Mouse (Mus musculus): Measurements from ENCODE around the gene Sgms1.
A peak's percentile ranks its signal among the peaks of the same experiment; 100 is the strongest.

The Sgms1 gene

GRCm38 (mm10) chr19:32238722-32239458 is 150.6 kb downstream of the Sgms1 start:
- DNase-seq = no peak

GRCm38 (mm10) chr19:32237685-32238084 is 151.8 kb downstream of the Sgms1 start:
- no peak for DNase-seq

- no peak for DNase-seq
Measured at GRCm38 (mm10) chr19:32237173-32237583, 152.3 kb downstream of the Sgms1 start.

DNA sequence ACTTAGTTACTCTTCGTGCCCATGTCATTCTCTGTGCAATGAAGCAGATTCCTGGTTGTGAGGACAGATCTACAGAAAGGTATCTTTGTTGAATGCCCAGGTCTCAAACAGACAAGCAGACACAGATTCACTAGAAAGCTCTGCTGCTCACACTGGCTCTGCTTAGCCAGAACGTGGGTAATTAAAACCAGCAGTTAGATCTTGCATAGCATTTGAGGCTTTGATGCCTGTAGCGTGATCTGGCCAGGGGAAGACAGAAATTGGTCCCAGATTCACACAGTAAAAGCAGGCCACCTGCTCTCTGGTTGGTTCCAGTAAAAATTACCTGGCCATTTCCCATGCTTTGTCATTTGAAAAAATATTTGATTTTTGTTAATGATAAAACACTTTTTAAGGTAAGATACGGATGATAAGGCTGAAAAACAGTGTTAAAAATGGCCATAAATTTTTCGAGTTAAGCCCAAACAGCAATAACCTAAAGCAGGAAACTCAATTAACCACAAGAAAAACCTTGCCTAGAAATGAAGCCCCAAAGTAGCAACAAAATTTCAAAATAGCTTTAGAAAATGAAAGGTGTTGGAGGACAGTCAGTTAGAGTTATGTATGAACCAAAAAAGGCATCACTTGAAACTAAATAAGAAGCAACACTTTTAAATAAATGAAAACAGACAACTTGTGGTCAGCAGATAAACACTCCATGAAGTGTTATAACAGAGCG is 154.6 kb downstream of the Sgms1 start:
- no peak for DNase-seq

- DNase-seq = no peak
Measured at GRCm38 (mm10) chr19:32231292-32231691, 158.2 kb downstream of the Sgms1 start.

DNA sequence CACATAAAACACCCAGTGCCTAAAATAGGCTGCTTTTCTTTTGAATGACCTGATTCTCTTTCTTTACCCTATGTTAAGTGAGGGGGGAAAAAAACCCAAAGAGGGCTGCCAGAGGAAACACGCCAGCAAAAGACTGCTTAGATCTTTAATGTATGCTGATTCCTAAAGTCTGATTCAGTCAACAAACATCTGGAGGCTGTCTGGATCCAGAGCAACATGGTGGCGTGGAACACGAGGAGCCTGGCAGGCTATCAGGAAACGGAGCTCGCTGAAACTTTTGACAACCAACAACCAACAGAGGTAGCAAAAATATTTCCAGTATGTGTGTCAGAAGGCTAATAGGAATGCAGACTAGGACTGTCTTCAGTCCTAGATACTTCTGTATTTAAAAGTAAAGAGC is 158.7 kb downstream of the Sgms1 start:
- DNase-seq = no peak

- no peak for DNase-seq
Measured at GRCm38 (mm10) chr19:32230301-32230700, 159.2 kb downstream of the Sgms1 start.

DNA sequence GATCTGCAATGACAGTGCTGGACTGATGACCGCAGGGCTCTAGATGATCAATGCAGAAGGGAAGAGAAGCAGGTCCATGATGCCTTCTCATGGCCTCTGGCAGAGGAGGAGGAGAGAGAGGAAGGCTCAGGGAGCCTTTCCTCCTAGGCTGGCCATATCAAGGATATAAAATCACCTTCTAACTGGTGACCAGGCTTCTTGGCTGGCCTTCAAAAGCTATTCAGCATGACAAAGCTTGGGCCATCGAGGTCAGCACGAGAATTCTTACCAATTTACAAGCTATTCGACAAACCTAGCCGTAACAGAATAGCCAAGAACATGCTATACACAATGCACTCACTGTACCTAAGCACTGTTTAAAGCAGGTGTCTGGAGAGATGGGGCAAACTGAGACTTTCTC is 159.7 kb downstream of the Sgms1 start:
- DNase-seq = no peak

- no peak for DNase-seq
Measured at GRCm38 (mm10) chr19:32227175-32227574, 162.3 kb downstream of the Sgms1 start.

DNA sequence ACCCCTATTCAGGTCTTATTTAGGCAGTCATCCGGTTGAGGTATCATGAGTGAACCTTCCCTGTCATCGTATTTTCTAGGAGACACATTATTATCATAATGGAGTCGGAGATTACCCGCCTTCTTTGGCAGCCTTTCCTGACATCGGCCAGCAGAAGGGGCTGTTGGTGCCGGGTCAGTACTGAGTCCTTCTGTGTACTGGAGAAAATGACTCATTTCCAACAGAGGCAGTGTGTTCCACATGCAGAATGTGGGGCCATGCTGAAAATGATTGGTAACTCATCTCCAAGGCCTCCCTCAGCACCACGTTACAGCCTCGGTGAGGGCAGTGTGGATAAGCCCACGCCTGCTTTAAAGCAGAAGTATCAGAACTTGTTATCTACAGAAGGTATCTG is 164.4 kb downstream of the Sgms1 start:
- no peak for DNase-seq

DNA sequence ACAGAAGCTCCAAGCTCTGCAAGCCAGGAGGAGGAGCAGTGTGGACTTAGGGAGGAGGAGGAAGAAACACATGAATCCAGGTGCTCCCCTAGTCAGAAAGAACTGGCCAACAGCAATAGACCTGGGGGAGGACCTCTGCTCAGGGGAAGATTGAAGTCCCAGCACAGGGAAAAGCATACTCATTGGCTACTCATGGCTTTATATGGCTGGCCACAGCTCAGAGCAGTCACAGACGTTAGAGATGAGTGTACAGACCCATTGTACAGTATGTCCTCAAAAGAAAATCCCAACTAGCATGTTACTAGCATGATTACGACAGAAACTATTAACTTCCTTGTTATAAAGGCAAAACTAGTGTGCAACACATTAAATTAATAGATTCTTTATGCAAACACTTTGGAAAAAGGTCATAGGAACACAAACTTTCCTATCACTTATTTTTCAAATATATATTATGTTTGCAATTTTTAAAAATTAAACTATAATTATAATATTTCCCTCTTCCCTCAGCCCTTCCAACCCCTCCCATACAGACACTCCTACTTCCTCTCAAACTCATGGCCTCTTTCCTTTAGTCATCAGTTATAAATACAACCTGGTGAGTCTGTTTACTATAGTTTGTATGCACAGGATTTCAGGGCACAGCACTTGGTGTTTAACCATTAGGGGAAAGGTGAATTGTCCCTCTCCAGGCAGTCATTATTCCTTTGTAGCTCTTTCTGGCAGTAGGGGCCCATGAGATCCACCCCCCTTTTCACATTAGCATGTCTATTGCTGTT is 165.0 kb downstream of the Sgms1 start:
- no peak for DNase-seq

GRCm38 (mm10) chr19:32223751-32224174 is 165.8 kb downstream of the Sgms1 start:
- DNase-seq = no peak

DNA sequence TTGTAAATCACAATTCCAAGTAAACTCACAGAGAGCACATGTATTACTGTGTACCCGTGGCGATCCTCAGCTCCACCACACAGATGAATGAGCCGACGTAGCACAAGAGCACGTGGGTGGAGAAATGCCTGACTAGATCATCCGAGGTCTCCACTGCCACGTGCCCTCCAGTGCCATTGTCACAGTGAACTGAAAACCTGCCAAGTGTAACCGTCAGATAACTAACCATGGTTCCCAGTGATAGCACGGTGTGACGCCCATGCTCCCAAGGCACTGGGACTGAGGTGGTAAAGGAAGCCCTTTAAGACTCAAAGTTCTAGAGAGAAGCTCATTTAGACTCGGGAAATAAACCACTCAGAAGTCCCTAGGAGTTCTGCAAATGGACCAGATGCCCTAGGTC is 167.4 kb downstream of the Sgms1 start:
- no peak for DNase-seq

DNA sequence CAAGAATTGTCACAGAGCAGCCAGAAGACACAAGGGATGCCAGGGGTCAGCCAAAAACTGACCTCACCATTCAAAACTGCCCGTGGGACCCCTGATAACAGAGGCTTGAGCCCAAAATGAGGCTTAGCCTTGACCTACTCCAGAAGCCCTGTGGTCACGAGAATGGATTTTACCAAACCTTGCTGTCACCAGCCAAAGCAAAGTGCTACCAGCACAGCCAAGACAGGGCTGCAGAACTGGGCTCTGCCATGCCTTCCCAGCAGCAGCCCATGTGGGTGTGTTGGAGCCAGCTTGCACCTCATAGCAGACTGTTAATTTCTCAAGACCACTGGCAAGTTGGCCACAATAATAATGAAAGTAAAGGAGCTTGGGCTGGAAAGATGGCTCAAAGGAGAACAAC is 168.5 kb downstream of the Sgms1 start:
- no peak for DNase-seq

DNA sequence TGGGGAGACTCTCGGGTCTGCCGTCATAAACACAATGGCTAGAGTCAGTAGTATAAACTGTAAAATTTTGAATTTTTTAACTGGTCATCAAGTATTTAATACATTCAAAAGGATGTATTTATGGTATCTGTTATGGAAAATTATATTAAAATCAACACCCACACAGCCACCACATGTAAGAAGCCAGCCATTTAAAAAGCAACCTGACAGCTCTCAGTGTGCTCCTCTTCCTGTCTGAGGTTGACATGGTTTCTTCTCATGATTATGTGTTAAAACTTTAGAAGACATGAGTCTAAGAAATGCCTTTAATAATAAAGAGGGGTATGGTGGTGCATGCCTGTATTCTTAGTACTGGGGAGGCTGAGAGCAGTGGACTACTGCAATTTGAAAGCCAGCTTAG is 172.8 kb downstream of the Sgms1 start:
- DNase-seq = no peak

DNA sequence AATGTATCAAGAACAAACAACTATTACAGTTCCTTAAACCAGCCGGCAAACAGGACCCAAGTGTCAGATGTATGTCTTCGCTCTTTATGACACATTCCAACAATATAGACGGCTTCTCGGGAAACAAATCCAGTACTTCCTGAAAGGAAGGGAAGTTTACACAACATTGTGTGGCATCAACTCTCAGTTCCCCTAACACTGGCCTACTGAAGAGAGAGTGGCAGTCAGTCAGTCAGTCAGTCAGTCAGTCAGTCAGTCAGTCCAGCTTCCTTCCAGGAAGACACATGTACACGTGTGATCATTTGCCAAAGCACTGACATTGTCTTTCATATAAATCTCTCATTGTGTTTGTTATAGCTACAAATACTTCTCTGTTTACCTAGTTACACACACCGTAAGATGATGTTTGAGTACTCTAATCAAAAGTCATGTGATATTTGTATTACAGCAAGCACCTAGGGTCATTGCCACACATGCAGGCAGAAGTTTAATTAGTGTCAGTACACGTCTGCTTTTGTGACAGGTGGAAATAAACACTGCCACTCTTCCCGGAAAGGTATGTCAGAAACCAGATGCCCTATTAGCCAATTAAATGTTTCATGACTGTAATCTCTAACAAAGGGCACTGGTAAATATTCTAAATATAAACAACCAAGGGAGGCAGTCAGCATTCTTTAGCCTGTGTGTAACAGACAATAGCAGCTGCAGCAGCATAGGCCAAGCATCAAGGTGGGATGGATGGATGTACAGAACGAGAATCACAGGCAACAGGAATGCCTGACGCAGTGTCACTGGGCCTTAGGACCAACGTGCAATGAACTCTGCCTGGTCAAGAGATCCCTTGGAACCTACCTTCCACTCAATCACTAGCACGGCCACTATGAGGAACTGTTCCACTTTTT is 174.4 kb downstream of the Sgms1 start:
- no peak for DNase-seq

- no peak for DNase-seq
Measured at GRCm38 (mm10) chr19:32213577-32213976, 175.9 kb downstream of the Sgms1 start.

DNA sequence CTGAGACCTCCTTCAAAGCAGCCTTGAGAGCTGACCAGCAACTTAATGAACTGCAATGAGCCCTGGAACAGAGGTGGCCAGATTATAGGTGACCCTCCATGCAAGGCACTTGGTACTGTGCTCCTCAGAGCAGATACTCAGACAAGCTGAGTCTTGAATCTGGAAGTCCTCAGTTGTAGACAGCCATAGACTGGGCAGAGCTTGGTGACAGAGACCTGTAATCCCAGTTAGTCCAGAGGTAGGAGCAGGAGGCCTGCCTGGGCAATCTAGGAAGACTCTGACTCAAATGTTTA is 178.3 kb downstream of the Sgms1 start:
- DNase-seq = no peak

GRCm38 (mm10) chr19:32210450-32211292 is 178.8 kb downstream of the Sgms1 start:
- DNase-seq = peak; percentile 75

DNA sequence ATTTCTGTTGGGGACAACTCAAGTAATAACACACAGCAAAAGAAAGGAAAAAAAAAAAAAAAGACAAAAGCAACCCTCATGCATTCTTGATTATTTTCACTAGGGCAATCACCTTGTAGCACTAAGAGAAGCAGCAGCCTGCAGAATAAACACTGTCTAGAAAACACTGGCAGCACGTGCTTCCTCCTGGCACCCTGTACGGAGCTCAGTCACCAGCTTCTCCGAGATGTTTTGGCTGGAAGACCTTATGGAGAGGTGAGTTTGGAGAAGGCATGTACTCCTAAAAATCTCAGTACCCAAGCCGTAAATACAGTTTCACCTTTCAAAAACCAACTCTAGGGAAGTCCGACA is 179.4 kb downstream of the Sgms1 start:
- no peak for DNase-seq

DNA sequence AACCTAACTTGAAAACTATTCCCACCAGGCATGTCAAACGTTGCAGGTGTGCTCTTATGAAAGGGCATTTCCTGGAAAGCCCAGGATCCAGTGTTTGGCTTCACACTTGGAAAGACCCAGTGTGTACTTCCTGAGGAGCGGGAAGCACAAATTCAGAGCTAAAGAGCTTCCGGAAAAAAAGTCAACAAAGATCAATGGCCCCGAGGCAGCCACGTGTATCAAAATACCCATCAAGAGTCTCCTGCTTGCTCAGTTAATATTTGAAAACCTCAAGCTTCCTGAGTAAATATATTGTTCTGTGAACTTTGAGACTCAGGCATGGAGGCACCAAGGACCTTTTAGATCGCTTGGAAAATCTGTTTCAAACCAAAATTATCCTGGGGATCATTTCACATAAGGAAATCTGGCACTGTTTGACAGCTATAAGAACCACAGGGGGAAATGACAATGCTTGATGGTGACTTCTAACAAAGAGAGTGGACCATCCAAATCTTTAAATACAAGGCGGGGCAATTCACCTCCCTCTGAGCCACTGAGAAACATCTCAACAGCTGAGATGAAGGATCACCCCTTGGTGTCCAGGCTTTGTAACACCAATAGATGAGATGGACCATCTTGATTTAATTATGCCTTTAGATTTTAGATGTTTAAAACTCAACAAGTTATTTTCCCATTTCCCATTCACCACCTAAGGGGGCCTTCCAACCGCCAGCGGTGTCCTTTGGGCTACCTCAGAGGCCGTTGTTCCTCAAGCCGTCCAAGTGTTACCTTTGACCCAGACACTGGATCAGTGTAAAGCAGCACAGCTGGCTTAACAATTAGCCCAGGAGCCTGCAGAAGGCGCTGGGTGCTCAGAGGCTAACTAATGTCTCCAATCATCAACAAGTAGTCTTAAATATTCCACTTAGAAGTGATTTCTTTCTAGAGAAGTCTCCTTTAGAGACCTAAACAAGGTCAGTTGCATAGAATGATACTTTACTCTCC is 187.1 kb downstream of the Sgms1 start:
- no peak for DNase-seq

All from thymus, postnatal 14 days (tissue).